Mouse (Mus musculus) cortical plate, adult 2 months (tissue): ENCODE results near the gene Tbce.

Experiments used
- CTCF ChIP-seq: fragments of 200-500 bp; IDR thresholded peaks from 2 replicates; pipeline ENCODE4 v1.5.1; 2011; ENCODE audit warnings: mild to moderate bottlenecking, control low read depth, low read length; ENCODE audit not compliant: insufficient read depth; ENCODE audit errors: extremely low read depth
- POLR2A ChIP-seq: fragments of 200-500 bp; IDR thresholded peaks from 2 replicates; pipeline ENCODE4 v1.6.1; 2011; ENCODE audit warnings: mild to moderate bottlenecking, low read length, control low read depth; ENCODE audit not compliant: insufficient read depth; ENCODE audit errors: extremely low read depth

DNA sequence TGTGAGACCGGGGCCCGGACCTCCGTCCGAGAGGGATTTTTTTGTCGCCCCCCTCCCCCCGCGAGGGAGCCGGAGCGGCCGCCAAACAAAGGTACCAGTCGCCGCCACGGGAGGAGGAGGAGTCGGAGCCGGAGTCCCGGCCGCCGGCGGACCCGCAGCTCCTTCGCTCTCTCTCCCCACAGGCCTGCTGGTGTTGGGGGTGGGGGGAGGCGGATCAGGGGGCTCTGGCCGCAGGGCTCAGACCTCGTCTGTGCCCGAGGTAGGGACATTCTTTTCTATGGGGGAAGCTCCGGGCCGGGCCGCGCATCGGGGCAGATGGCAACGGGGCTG lies 24.5 kb upstream of the Tbce start:
- TF ChIP-seq POLR2A (no peak), CTCF (no peak)
